Mouse (Mus musculus): Measurements from ENCODE around the gene Gm37240.

- TF ChIP-seq CTCF (IDR thresholded peaks at IDR 0.05; ENCODE audit: borderline replicate concordance, insufficient read depth, low read length) (no peak), POLR2A (IDR thresholded peaks at IDR 0.05; ENCODE audit: low read depth, low read length) (no peak)
Measured at GRCm38 (mm10) chr3:85423376-85423997, 463.8 kb downstream of the Gm37240 start.
